Mouse (Mus musculus) kidney, adult 2 months (tissue): ENCODE measurements at regions not wholly inside any gene's neighbourhood (a gene's known extent, or its start where the extent isn't known, plus 50 kb on each side); places are given as distances from the start of the nearest gene placed in this dataset.

Experiments used
- DNase-seq: peaks from one replicate; pipeline ENCODE4 v3.0.0; 2021
- H3K27ac ChIP-seq: fragments of 200-500 bp; 2 replicates; pipeline ENCODE4 v1.5.1; 2012; ENCODE audit warnings: low read depth, low read length, control low read depth, inconsistent platforms; ENCODE audit not compliant: insufficient read depth
- H3K27me3 ChIP-seq: fragments of 200-500 bp; replicated peaks from 2 replicates; pipeline ENCODE4 v1.6.1; 2012; ENCODE audit warnings: mild to moderate bottlenecking, moderate library complexity, low read length, inconsistent platforms; ENCODE audit not compliant: control insufficient read depth, insufficient read depth
- H3K36me3 ChIP-seq: fragments of 200-500 bp; 2 replicates; pipeline ENCODE4 v1.6.1; 2012; ENCODE audit warnings: mild to moderate bottlenecking, moderate library complexity, low read length, inconsistent platforms; ENCODE audit not compliant: control insufficient read depth, insufficient read depth
- H3K4me1 ChIP-seq: fragments of 200-500 bp; 2 replicates; pipeline ENCODE4 v1.6.1; 2011; ENCODE audit warnings: low read length; ENCODE audit not compliant: control insufficient read depth, insufficient read depth
- H3K4me3 ChIP-seq: fragments of 200-500 bp; 2 replicates; pipeline ENCODE4 v1.5.1; 2011; ENCODE audit warnings: mild to moderate bottlenecking, low read depth, low read length, control low read depth; ENCODE audit not compliant: insufficient read depth
- CTCF ChIP-seq: fragments of 200-500 bp; conservative IDR thresholded peaks from 2 replicates; pipeline ENCODE4 v1.5.1; 2011; ENCODE audit warnings: low read depth, mild to moderate bottlenecking, control low read depth, low read length, moderate library complexity, mixed read lengths; ENCODE audit not compliant: insufficient read depth, insufficient read length
- POLR2A ChIP-seq: fragments of 200-500 bp; IDR thresholded peaks from one replicate; pipeline ENCODE4 v1.6.1; 2011; ENCODE audit warnings: low read depth, low read length, control low read depth
- WGBS: fragments of 180-500 bp; shearing (Covaris S2); methylation state at CpG from one replicate; pipeline ENCODE4 v1.1.7; 2018; 5-methylcytosine and 5-hydroxymethylcytosine counted together

DNA sequence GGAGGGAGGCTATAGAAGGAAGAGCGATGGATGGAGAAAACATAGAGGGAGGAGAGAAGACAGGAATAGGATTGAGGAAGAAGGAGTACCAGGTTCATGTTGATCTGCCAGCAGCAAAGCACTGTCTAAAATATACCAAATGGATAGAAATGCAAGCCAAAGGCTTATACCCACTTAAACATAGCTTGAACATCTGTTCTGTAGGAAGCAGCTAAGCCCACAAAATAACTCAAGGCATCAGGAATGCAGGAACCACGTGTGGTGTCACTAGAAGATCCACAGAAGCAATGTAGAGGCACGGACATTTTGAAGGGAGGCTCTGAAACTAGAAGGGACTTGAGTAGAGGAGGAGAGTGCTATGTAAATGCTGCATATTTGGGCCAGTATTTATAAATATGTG is 78.9 kb downstream of the Smgc start:
- DNase-seq: no peak
- Histone ChIP-seq H3K4me3 (no peak overlapping the region), H3K27ac (no peak overlapping the region), H3K27me3 (no peaks in the 10 kb centered on the region; the same call in 1 of the 2 replicates), H3K4me1 (no peaks in the 10 kb centered on the region), H3K36me3 (no peaks in the 10 kb centered on the region)
- WGBS: 76% methylated on average over 3 of the region's 3 CpGs
- TF ChIP-seq CTCF (no peak), POLR2A (no peak)

DNA sequence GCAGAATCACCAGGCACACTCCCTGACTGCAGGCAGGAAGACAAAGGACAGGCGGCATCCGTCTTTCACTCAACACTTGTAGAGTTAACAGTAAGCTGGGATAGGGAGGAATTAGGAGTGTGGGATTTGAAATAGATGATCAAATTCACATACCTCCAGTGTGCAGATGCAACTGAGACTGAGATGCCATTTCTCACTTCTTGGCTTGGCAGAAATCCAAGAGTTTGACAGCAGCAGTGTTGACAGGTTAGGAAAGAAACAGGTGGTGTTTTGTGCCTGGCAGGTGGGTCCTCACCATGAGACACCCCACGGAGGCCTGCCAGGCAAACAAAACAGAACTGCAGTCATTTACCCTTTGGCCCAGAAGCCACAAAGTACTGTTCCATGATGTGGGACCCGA is 79.8 kb downstream of the Smgc start:
- H3K36me3 ChIP-seq: no peaks in the 10 kb centered on the region
- no peak for DNase-seq
- no peaks in the 10 kb centered on the region for H3K4me1 ChIP-seq
- no peak overlapping the region for H3K27ac ChIP-seq
- no peak overlapping the region for H3K4me3 ChIP-seq
- 46% methylated on average over 4 of the region's 4 CpGs for WGBS
- TF ChIP-seq CTCF (no peak), POLR2A (no peak)
- no peaks in the 10 kb centered on the region; the same call in 1 of the 2 replicates for H3K27me3 ChIP-seq

GRCm38 (mm10) chr15:91924542-91924941 is 86.5 kb downstream of the Smgc start:
- H3K27ac ChIP-seq: no peak overlapping the region
- no peaks in the 10 kb centered on the region for H3K4me1 ChIP-seq
- 78% methylated on average over 4 of the region's 4 CpGs for WGBS
- no peaks in the 10 kb centered on the region for H3K27me3 ChIP-seq
- TF ChIP-seq CTCF: no peak
- TF ChIP-seq POLR2A: no peak
- DNase-seq: no peak
- H3K36me3 ChIP-seq: no peaks in the 10 kb centered on the region
- H3K4me3 ChIP-seq: no peak overlapping the region

GRCm38 (mm10) chr15:91927492-91927891 is 89.4 kb downstream of the Smgc start:
- H3K36me3 ChIP-seq: no peaks in the 10 kb centered on the region
- TF ChIP-seq CTCF (no peak), POLR2A (no peak)
- H3K4me3 ChIP-seq: no peak overlapping the region
- no peaks in the 10 kb centered on the region for H3K27me3 ChIP-seq
- no peaks in the 10 kb centered on the region for H3K4me1 ChIP-seq
- WGBS: 12% methylated on average over 3 of the region's 3 CpGs
- no peak overlapping the region for H3K27ac ChIP-seq
- peak; percentile 4 for DNase-seq

DNA sequence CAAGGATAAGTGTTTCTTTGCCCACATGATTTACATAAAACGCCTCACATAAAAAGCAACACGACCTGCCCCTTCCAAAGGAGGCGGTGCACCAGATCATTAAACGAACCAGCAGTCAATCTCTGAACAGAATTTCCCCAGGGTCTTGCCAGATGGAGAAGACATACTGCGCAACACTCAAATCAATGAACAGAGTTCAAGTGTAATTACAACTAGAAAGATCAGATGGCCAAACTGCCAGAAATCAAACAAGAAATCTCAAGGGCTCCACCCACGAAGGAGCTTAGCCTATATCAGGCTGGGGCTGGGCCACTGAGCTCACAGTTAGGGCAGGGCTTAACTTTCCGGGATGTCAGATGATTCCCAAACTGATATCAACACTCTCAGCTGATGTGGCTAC is 90.4 kb downstream of the Smgc start:
- TF ChIP-seq CTCF: no peak
- TF ChIP-seq POLR2A: no peak
- Histone ChIP-seq H3K4me1 (no peaks in the 10 kb centered on the region), H3K27ac (no peak overlapping the region), H3K4me3 (no peak overlapping the region), H3K27me3 (no peaks in the 10 kb centered on the region), H3K36me3 (no peaks in the 10 kb centered on the region)
- 62% methylated on average over 7 of the region's 7 CpGs for WGBS
- DNase-seq: no peak

DNA sequence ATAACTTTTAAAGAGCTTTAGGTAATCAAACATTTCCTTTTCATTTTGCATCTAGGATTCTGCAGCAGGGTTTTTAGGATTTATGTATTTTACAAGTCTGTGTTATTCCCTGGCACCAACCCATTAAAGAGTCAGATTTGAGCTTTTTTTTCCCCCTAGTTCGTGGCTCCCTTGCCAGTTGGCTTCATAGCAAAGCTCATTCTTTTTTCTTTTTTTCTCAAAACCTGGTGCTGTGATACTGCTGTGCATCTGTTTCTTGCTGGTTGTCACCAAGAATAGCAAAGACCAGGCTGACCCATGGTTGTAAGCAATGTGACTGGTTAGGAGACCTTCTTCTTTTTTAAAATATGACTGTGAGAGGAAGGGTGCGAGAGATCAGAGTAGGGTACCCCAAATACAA is 93.7 kb upstream of the Cntn1 start:
- DNase-seq: no peak
- H3K4me3 ChIP-seq: no peak overlapping the region
- H3K27me3 ChIP-seq: no peaks in the 10 kb centered on the region
- no peaks in the 10 kb centered on the region for H3K36me3 ChIP-seq
- WGBS: 66% methylated on average over 2 of the region's 2 CpGs
- no peak overlapping the region for H3K27ac ChIP-seq
- no peak for TF ChIP-seq CTCF
- no peak for TF ChIP-seq POLR2A
- no peaks in the 10 kb centered on the region for H3K4me1 ChIP-seq

DNA sequence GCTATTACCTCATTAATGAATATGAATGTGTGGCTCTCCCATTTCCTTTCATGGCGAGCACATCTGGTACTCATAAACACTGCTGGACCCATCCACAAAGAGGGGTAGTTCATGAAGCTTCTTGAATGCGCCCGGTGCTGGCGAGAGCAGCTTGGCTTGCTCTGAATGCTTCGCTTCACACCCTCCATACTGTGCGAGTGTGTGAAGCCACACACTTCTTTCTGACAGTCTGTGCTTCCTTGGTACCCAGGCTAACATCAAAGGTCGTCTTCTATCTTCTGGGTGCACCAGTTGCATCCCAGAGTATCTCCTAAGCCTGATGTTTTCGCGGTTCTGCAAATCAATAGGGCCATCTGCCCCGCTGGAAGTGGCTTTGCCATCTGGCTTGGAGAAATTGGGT is 85.8 kb upstream of the Cntn1 start:
- Histone ChIP-seq H3K4me1 (no peaks in the 10 kb centered on the region), H3K27me3 (no peaks in the 10 kb centered on the region), H3K27ac (no peak overlapping the region), H3K36me3 (no peaks in the 10 kb centered on the region), H3K4me3 (no peak overlapping the region)
- no peak for DNase-seq
- WGBS: 71% methylated on average over 10 of the region's 10 CpGs
- TF ChIP-seq POLR2A (no peak), CTCF (no peak)

DNA sequence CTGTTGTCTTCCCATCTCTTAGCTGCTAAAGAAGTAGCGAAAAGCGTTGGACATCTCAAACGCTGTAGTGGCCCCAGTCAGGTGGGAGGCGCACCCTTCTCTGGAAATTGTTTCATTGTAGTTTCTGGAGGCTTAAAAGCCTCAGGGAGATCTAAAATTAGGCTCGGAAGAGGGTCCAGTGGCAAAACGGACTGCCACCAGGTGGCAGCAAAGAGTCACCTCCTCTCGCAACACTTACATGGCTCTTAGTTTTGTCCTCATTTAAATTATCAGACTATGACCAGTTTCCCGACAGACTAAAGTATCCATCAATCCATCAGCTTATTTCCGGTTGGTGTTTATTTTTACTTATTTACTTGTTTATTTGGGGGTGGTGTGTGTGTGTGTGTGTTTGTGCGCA is 81.6 kb upstream of the Cntn1 start:
- Histone ChIP-seq H3K27ac (no peak overlapping the region), H3K4me1 (no peaks in the 10 kb centered on the region), H3K27me3 (no peaks in the 10 kb centered on the region), H3K4me3 (no peak overlapping the region), H3K36me3 (no peaks in the 10 kb centered on the region)
- TF ChIP-seq POLR2A (no peak), CTCF (peak; percentile 68)
- WGBS: 22% methylated on average over 10 of the region's 10 CpGs
- peak; percentile 48 for DNase-seq
